Mouse (Mus musculus): Measurements from ENCODE around the gene Rgl1. TPM values are rescaled to one million over a fixed set of nuclear protein-coding genes. Genes with fewer than 3 reads are reported as not detected.
A peak's percentile ranks its signal among the peaks of the same experiment; 100 is the strongest.

Rgl1 gene
- polyA plus RNA-seq, 1 experiment from 2014 or later, result 48.3 TPM

- Histone ChIP-seq H3K4me2 (ENCODE audit: low read depth, low read length) (peak overlapping the region; percentile 61), H3K27me3 (ENCODE audit: control insufficient read depth, insufficient read depth, low read length) (no peaks in the 10 kb centered on the region), H3K27ac (ENCODE audit: low read length) (peak overlapping the region; percentile 85), H3K4me1 (ENCODE audit: control insufficient read depth, insufficient read depth, low read length) (0 out of 2 replicates have a peak, but pooled peaks cover 2% of the 10 kb centered on the region), H3K9me3 (replicated peaks; ENCODE audit: control insufficient read depth, low read length) (no peaks in the 10 kb centered on the region), H3K9ac (ENCODE audit: low read length) (peak overlapping the region; percentile 98), H3K4me3 (replicated peaks; ENCODE audit: low read length) (peak overlapping the region; percentile 97), H3K36me3 (ENCODE audit: control insufficient read depth, insufficient read depth, low read length) (peaks cover 4% of the 10 kb centered on the region; the same call in 1 of the 2 replicates)
- under 1% methylated on average over 59 of the region's 60 CpGs for WGBS
- peak; percentile 51 for ATAC-seq (ENCODE audit: insufficient read depth, low FRiP score)
Observed at GRCm38 (mm10) chr1:152766804-152767748, 925 bp upstream of the Rgl1 start.

DNA sequence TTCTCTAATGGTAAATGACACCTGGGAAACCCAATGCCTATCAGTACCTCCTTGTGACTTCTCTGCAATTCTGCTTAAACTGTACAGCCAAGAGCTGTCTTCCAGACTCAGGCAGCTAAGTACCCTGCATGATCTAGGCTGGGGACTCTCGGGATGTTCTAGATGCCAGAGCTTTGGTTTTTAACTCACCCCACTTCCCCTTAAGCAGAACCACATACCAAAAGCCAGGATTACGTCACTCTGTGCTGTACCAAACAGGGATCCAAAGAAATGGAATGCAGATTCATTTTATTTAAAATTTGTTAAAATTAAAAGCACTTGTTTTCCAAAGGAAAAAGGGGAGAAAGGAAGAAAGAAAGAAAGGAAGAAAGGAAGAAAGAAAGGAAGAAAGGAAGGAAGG, 4.4 kb downstream of the Rgl1 start:
- no peaks in the 10 kb centered on the region for H3K36me3 ChIP-seq (ENCODE audit: control insufficient read depth, insufficient read depth, low read length)
- H3K27ac ChIP-seq (ENCODE audit: low read length), result no peak overlapping the region
- WGBS, result 77% methylated on average over 2 of the region's 2 CpGs
- no peaks in the 10 kb centered on the region for H3K9me3 ChIP-seq (replicated peaks; ENCODE audit: control insufficient read depth, low read length)
- no peak overlapping the region for H3K4me2 ChIP-seq (ENCODE audit: low read depth, low read length)
- no peak overlapping the region for H3K9ac ChIP-seq (ENCODE audit: low read length)
- no peaks in the 10 kb centered on the region for H3K27me3 ChIP-seq (ENCODE audit: control insufficient read depth, insufficient read depth, low read length)
- no peaks in the 10 kb centered on the region for H3K4me1 ChIP-seq (ENCODE audit: control insufficient read depth, insufficient read depth, low read length)
- no peak for ATAC-seq (ENCODE audit: insufficient read depth, low FRiP score)
- H3K4me3 ChIP-seq (replicated peaks; ENCODE audit: low read length), result no peak overlapping the region

GRCm38 (mm10) chr1:152750312-152750965, 15.7 kb downstream of the Rgl1 start, which contains the start of gene Apobec4:
Gene Apobec4, plus strand, starts transcription at chr1:152750551.
- WGBS, result 66% methylated on average over 13 of the region's 13 CpGs
- Histone ChIP-seq H3K36me3 (ENCODE audit: control insufficient read depth, insufficient read depth, low read length) (no peaks in the 10 kb centered on the region), H3K9ac (ENCODE audit: low read length) (no peak within 1 kb of the TSS), H3K27me3 (ENCODE audit: control insufficient read depth, insufficient read depth, low read length) (no peaks in the 10 kb centered on the region), H3K4me1 (ENCODE audit: control insufficient read depth, insufficient read depth, low read length) (no peaks in the 10 kb centered on the region), H3K4me2 (ENCODE audit: low read depth, low read length) (no peak within 1 kb of the TSS), H3K9me3 (replicated peaks; ENCODE audit: control insufficient read depth, low read length) (no peaks in the 10 kb centered on the region), H3K27ac (ENCODE audit: low read length) (no peak within 1 kb of the TSS), H3K4me3 (replicated peaks; ENCODE audit: low read length) (no peak within 1 kb of the TSS)
- no peak for ATAC-seq (ENCODE audit: insufficient read depth, low FRiP score)

DNA sequence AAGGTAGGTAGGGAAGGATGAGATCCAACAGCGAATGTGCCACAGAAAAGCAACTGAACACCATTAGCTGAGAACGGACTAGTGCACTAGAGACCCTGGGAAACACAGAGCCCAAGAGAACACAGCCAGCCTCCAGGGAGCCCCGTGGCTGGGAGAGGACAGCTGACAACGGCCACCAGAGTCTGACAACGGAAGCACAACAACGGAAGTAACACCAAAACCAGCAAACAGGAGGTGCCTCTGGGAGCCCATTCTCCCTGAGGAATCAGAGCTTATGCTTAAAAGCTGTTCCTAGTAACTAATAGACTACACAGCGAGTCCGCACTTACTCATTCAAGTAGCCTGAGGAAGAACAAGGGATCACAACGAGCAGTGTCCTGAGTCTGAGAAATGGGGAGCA, 16.9 kb downstream of the Rgl1 start:
- Histone ChIP-seq H3K4me2 (ENCODE audit: low read depth, low read length) (no peak overlapping the region), H3K9ac (ENCODE audit: low read length) (no peak overlapping the region), H3K4me1 (ENCODE audit: control insufficient read depth, insufficient read depth, low read length) (no peaks in the 10 kb centered on the region), H3K27me3 (ENCODE audit: control insufficient read depth, insufficient read depth, low read length) (no peaks in the 10 kb centered on the region), H3K4me3 (replicated peaks; ENCODE audit: low read length) (no peak overlapping the region), H3K9me3 (replicated peaks; ENCODE audit: control insufficient read depth, low read length) (no peaks in the 10 kb centered on the region), H3K36me3 (ENCODE audit: control insufficient read depth, insufficient read depth, low read length) (no peaks in the 10 kb centered on the region), H3K27ac (ENCODE audit: low read length) (no peak overlapping the region)
- WGBS, result 71% methylated on average over 9 of the region's 9 CpGs
- no peak for ATAC-seq (ENCODE audit: insufficient read depth, low FRiP score)

DNA sequence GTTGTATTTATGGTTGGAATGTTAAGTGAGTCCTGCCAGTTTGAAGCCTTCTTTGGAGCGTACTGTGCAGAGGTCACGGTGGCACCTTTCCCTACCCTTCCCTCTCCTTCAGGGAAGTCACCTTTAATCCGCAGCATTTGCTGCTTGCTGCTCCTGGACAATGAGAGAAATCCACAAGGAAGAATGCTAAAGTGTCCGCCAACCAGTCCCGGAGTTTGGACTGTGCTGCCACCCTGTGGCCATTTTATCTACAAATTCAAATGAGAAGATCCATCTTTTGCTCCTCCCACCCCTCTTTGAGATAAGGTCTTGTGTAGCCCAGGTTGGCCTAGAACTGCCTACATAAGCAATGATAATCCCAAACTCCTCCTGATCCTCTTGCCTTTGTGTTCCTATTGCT, 19.7 kb downstream of the Rgl1 start:
- Histone ChIP-seq H3K36me3 (ENCODE audit: control insufficient read depth, insufficient read depth, low read length) (no peaks in the 10 kb centered on the region), H3K4me3 (replicated peaks; ENCODE audit: low read length) (no peak overlapping the region), H3K4me2 (ENCODE audit: low read depth, low read length) (no peak overlapping the region), H3K4me1 (ENCODE audit: control insufficient read depth, insufficient read depth, low read length) (no peaks in the 10 kb centered on the region), H3K27me3 (ENCODE audit: control insufficient read depth, insufficient read depth, low read length) (no peaks in the 10 kb centered on the region), H3K9ac (ENCODE audit: low read length) (no peak overlapping the region), H3K9me3 (replicated peaks; ENCODE audit: control insufficient read depth, low read length) (no peaks in the 10 kb centered on the region), H3K27ac (ENCODE audit: low read length) (no peak overlapping the region)
- ATAC-seq (ENCODE audit: insufficient read depth, low FRiP score), result peak; percentile 66; the same call in 1 of the 2 replicates
- WGBS, result 8% methylated on average over 5 of the region's 5 CpGs

GRCm38 (mm10) chr1:152743095-152743826, 22.9 kb downstream of the Rgl1 start:
- ATAC-seq (ENCODE audit: insufficient read depth, low FRiP score), result no peak
- no peak overlapping the region for H3K4me3 ChIP-seq (replicated peaks; ENCODE audit: low read length)
- no peaks in the 10 kb centered on the region for H3K36me3 ChIP-seq (ENCODE audit: control insufficient read depth, insufficient read depth, low read length)
- no peak overlapping the region for H3K4me2 ChIP-seq (ENCODE audit: low read depth, low read length)
- H3K9me3 ChIP-seq (replicated peaks; ENCODE audit: control insufficient read depth, low read length), result no peaks in the 10 kb centered on the region
- 50% methylated on average over 15 of the region's 15 CpGs for WGBS
- H3K4me1 ChIP-seq (ENCODE audit: control insufficient read depth, insufficient read depth, low read length), result peaks cover 3% of the 10 kb centered on the region; the same call in 1 of the 2 replicates
- no peak overlapping the region for H3K27ac ChIP-seq (ENCODE audit: low read length)
- H3K27me3 ChIP-seq (ENCODE audit: control insufficient read depth, insufficient read depth, low read length), result no peaks in the 10 kb centered on the region
- H3K9ac ChIP-seq (ENCODE audit: low read length), result no peak overlapping the region

DNA sequence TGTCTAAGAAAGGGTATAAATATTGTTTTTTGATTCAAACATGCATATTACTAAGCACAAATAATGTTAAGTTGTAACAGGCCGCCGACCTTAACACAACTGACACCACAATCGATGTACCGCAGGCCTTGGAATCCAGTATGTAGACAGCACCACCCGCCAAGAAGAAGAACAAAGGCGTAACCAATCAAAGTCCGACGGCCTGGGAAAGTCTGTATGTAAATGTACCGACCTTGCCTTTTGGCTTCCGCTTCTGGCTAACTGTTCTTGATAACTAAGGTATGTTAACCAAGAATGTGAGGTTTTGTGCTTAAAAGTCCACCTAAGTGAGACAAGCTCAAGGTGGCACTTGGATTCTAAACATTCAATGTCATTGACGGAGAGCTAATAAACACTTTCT, 26.8 kb downstream of the Rgl1 start:
- Histone ChIP-seq H3K4me3 (replicated peaks; ENCODE audit: low read length) (no peak overlapping the region), H3K4me2 (ENCODE audit: low read depth, low read length) (no peak overlapping the region), H3K9me3 (replicated peaks; ENCODE audit: control insufficient read depth, low read length) (no peaks in the 10 kb centered on the region), H3K27ac (ENCODE audit: low read length) (no peak overlapping the region), H3K36me3 (ENCODE audit: control insufficient read depth, insufficient read depth, low read length) (no peaks in the 10 kb centered on the region), H3K9ac (ENCODE audit: low read length) (no peak overlapping the region), H3K27me3 (ENCODE audit: control insufficient read depth, insufficient read depth, low read length) (no peaks in the 10 kb centered on the region), H3K4me1 (ENCODE audit: control insufficient read depth, insufficient read depth, low read length) (peaks cover 3% of the 10 kb centered on the region; the same call in 1 of the 2 replicates)
- 87% methylated on average over 11 of the region's 11 CpGs for WGBS
- ATAC-seq (ENCODE audit: insufficient read depth, low FRiP score), result no peak

DNA sequence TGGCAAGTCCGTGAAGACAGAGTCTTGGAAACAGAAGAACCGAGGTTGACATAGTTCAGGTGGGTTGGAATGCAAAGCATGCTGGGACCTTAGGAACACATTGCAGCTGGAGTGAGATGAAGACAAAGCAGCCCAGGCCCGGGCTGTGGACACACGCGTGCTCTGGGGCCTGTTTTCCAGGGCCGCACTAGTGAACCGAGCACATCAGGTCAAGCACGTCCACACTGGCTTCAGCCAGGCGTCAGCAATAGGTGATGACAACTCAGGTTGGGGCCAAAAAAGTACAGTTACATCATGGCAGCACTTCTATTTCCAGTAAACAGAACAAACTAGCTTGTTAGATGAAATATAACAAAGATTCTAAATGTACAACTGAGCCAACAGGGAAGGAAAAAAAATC, 27.4 kb downstream of the Rgl1 start:
- H3K4me1 ChIP-seq (ENCODE audit: control insufficient read depth, insufficient read depth, low read length), result peaks cover 3% of the 10 kb centered on the region; the same call in 1 of the 2 replicates
- H3K4me3 ChIP-seq (replicated peaks; ENCODE audit: low read length), result no peak overlapping the region
- H3K9ac ChIP-seq (ENCODE audit: low read length), result no peak overlapping the region
- H3K36me3 ChIP-seq (ENCODE audit: control insufficient read depth, insufficient read depth, low read length), result no peaks in the 10 kb centered on the region
- H3K9me3 ChIP-seq (replicated peaks; ENCODE audit: control insufficient read depth, low read length), result no peaks in the 10 kb centered on the region
- H3K27ac ChIP-seq (ENCODE audit: low read length), result no peak overlapping the region
- no peaks in the 10 kb centered on the region for H3K27me3 ChIP-seq (ENCODE audit: control insufficient read depth, insufficient read depth, low read length)
- no peak for ATAC-seq (ENCODE audit: insufficient read depth, low FRiP score)
- WGBS, result 76% methylated on average over 9 of the region's 9 CpGs
- no peak overlapping the region for H3K4me2 ChIP-seq (ENCODE audit: low read depth, low read length)

Data from stomach, embryonic 16.5 days (tissue).